Mouse (Mus musculus) granulocyte monocyte progenitor cell, adult 5-6 weeks (primary cell): ENCODE data around the gene Rangap1. TPM values are rescaled to one million over a fixed set of nuclear protein-coding genes. Genes with fewer than 3 reads are reported as not detected.
A peak's percentile ranks its signal among the peaks of the same experiment; 100 is the strongest.

ENCODE experiments used
- ATAC-seq: replicated peaks from 2 replicates; pipeline ENCODE4 v1.8.0; 2016; ENCODE audit warnings: mild to moderate bottlenecking, moderate TSS enrichment, inconsistent platforms; ENCODE audit not compliant: poor library complexity, severe bottlenecking
- total RNA-seq, 2 experiments: library from RNA; stranded (forward) in 1 of 2; stranded (reverse) in 1 of 2; fragments of 200-712, 200-1000 nt in 1 of 2; fragments of >200 nt in 1 of 2; fragmentation: Nextera tagmentation in 1 of 2; gene quantifications; 2 replicates each; pipeline ENCODE4 v1.2.3; 2014 to 2017

The Rangap1 gene
- total RNA-seq, 2 experiments from 2014 or later, result 63.9 to 114 TPM

DNA sequence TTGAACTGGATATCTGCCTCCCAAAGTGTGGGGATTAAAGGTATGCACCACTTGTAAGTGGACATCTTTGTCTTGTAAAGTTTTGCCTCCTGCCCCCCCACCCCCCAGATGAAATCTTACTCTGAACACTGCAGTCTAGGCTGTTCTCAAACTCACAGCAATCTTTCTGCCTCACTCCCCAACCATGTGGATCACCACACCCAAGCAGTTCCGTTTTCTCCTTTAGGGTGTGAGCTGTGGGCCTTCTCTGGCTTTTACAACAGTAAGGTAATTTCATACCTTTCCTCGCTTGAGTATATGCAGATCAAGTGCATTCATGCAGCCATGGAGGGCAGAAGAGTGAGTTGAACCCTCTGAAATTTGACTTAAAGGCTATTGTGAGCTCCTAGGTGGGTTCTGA is 45.2 kb downstream of the Rangap1 start:
- no peak for ATAC-seq

DNA sequence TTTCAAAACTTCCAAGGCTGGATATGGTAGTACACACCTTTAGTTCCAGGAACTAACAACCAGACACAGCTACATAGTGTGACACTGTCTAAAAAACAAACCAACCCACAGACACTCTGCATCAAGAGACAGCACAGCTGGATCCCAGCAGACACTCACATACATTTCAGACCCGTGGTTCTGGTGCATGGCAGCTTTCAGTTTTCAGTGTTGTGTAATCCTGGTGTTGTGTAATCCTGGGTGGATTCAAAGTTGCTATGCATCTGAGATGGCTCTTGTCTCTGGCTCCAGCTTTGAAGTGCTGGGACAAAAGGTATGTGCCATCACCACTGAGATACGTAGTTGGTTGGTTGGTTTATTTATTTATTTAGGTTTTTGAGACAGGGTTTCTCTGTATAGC is 46.8 kb downstream of the Rangap1 start:
- ATAC-seq, result peak; percentile 69

DNA sequence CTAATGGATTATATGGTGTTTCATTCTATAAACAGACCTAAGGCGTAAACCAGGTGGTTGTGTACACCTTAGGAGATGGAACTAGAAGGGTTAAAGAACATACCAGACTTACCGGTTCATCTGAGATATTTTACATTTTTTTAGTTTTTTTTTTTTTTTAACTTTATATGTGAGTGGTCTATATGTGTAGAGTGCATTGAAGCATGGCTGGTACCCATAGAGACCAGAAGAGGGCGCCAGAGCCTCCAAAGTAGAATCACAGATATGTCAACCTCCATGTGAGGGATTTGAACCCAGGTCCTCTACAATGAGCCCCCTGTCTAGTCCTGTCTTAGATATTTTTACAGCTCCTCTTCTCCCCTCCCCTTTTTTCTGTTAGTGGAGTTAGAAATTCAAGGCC is 47.5 kb downstream of the Rangap1 start:
- ATAC-seq, result no peak

DNA sequence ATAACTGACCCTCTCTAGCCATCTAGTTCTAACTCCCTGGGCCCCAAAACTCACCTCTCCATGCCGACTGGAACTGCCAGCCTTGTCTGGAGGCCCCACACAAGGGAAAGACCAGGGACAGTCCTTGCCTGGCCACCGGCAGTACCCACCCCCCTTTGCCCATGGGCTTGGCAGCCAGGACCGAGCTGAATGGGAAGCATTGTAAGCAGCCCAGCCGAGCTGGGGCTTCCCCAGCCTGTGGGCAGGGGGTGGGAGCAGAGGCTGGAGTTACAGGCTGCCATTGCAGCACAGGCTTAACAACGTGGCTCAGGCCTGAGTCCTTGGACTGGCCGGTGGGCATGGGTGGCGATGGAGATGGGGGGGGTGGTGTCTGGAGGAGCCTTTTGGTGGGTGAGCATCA is 48.2 kb downstream of the Rangap1 start, which contains the start of gene Chadl:
TSS of gene Chadl (minus strand) at position 113 of the 400 bp plus-strand sequence.
- no peak for ATAC-seq

DNA sequence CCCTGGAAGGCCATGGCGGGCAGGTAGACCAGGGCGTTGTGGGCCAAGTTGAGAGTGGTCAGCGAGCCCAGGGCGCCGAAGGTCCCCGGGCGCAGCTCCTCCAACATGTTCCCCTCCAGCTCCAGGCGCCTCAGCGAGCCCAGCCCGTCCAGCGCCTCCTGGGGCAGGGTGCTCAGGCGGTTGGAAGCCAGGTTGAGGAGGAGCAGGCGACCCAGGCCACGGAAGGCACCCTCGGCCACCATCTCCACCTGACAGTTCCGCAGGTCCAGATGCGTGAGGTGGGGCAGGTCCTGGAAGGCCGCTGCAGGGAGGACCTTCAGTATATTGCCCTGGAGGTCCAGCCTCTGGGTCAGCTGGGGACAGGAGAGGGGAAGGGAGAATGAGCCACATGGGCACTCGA is 50.4 kb downstream of the Rangap1 start:
- no peak for ATAC-seq

DNA sequence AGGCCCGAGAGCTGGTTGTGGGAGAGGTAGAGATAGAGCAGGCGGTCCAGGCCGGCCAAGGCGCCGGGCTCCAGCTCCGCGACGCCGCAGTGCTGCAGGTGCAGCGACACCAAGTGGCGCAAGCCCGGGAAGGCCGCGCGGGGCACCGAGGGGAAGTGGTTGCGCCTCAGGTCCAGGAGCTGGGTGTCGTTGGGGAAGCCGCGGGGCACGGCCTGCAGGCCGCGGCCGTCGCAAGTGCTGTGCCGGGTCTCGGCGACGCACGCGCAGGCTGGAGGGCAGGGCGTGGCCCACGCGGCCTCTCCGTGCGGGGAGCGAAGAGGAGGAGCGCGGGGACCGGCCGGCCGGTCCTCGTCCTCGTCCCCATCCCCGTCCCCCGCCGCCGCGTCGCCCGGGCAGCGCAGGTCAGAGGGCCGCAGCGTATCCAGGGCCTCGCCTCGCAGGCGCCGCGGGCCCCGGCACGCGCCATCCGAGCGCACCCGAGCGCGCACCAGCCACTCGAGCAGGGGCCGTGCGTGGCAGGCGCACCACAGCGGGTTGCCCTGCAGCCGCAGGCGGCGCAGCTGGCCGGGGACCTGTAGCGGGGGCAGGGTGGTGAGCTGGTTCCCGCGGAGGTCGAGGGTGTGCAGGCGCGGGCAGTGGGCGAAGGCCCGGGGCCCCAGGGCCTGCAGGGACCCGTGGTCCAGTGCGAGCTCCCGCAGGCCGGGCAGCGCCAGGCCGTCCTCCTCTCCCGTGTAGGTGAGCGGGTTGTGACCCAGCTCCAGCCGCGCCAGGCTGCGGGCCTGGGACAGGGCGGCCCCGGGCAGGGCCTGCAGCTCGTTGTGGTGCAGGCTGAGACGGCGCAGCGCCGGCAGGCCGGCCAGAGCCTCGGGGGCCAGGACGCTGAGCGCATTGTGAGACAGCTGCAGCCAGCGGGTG is 51.1 kb downstream of the Rangap1 start:
- ATAC-seq, result peak; percentile 85

DNA sequence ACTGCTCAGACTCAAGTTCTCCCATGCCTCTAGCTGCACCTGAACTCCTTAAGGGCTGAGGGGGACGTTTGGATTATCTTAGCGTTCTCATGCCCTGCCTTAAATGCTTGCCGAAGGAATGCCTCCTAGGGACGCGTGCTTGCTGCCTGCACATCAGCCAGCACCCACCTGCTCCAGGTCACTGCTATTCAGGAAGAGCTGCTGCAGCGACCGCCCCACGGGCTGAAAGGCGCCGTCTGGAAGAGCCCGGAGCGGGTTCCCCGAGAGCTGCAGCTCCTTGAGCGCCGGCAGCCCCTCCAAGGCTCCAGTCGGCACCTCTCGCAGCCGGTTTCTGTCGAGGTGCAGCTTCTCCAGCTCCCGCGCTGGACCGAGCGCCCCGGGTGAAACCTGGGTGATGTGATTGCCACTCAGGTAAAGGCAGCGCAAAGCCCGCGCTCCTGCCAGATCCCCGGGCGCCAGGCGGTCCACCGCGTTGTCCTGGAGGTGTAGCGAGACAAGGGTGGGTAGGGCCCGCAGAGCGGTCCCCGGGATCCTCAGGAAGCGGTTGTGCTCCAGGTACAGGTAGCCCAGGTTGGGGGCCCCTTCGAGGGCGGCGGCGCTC is 51.9 kb downstream of the Rangap1 start:
- peak; percentile 3; the same call in 1 of the 2 replicates for ATAC-seq

DNA sequence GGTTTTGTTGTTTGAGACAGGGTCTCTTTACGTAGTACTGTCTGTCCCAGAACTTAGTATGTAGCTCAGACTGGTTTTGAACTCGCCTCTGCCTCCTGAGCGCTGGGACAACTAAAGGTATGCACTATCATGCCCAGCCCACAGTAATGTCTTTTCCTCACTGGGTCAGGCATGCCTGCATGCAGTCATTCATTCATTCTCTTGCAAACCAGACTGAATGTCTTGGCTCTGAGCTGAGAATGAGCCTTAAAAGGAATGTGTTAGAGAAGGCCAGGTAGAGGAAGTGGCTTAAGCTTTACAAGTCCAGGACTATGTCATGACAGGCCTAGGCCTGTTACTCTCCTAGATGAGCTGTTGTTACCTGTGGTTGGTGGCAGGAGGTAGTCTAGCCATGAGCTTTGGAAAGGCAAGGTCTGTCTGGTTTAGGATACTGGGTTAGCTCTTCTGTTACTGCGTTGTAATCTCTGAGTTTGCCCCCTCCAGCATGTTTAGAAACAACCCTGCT is 65.0 kb downstream of the Rangap1 start:
- no peak for ATAC-seq

DNA sequence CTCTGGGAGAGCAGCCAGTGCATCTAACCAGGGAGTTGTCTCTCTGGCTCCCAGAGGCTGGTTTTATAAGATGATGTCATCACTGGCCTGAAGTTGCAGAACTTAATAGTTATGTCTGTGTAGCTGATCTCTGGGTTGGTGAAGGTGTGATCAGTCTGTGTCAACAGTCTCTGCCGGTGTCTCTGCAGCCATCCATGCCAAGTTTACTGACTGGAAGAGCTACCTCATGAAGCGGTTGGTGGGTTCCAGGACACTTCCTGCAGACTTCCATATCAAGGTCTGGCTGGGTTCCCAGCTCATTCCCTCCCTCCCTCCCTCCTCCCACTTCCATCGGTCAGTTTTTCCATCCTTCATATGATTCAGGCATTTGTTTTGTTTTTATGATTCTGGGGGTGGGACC is 68.7 kb downstream of the Rangap1 start:
- no peak for ATAC-seq

DNA sequence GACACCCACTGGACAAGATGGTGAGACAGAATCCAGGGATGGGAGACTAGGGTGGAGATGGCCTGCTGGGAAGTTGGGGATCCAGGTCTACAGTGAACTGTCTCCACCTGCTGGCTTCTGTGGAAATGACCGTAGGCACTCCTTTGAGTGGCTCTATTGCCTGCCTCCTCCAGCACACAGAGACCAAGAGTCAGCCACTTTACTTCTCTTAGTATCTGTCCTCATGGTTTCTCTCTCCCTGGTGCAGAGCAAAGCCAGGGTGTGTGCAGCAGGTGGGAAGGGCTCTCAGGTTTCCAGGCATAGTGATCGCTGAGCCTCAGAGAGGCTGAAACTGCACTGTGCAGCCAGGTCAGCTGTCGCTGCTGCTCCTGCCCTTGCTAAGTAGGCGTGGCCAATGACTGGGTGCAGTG is 75.1 kb downstream of the Rangap1 start:
- peak; percentile 44 for ATAC-seq

DNA sequence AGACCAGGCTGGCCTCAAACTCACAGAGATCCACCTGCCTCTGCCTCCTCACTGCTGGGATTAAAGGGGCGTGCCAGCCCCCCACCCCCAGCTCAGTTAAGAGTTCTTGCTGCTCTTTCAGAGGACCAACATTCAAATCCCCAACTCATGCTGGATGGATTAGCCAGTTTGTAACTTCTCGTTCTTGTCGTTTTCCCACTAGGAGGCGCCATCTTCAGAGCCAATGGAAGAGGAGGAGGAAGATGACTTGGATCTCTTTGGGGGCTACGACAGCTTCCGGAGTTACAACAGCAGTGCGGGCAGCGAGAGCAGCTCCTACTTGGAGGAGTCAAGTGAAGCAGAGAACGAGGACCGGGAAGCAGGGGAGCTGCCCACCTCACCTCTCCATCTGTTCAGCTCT is 78.4 kb downstream of the Rangap1 start:
- ATAC-seq, result no peak

DNA sequence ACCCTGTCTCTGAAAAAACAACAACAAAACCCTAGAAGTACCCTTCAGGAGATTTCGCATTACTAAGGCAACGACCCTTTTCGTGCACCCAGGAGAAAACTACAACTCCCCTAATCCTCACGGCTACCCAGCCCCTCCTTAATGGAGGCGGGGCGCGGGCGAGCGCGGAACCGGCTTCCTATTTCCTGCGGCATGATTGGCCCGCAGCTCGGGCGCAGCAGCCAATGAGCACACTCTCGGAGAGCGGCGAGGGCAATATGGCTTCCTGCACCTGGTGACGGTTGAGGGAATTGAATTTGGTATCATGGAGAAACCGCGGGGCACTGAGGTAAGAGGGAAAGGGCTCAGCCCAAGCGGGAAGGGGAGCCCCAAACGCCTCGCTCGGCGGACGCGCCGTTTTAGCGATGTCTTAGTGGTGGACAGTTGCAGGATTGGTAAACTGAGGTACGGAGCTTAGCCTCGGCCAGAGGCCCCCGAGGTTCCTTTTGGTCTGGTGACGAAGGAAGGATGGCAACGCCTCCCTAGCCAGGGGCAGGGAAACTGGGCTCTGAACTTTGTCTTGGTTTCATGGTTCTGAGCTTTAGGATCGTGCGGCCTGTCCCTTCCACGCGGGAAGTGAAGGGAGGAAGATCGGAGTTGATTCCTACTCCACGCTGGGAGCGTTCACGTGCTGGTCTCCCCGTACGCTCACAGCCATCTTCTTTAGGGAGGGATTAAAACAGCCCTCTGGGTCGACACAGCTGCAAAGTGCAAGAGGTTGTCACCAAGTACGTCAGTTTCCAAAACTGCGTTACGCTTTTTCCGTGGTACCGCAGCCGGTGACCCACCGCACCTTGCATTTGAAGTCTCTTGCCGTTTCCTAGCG is 81.4 kb downstream of the Rangap1 start, which contains the start of gene L3mbtl2:
TSS of gene L3mbtl2 (plus strand) at position 193 of the 865 bp plus-strand sequence.
- ATAC-seq, result peak; percentile 98

DNA sequence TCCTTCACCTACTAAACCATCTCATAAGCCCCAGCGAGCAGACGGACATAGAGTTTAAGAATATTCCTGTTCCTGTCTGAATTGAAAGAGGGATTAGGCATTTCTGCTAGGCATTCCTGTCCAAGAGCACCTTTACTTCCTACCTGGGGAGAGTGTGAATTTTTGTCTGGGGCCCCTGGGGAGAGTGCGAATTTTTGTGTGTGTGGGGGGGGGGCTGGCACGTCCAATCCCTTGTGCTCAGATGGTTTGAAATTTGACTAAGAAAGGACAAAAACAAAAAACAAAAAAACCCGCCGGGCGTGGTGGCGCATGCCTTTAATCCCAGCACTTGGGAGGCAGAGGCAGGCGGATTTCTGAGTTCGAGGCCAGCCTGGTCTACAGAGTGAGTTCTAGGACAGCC is 82.0 kb downstream of the Rangap1 start:
- ATAC-seq, result no peak

DNA sequence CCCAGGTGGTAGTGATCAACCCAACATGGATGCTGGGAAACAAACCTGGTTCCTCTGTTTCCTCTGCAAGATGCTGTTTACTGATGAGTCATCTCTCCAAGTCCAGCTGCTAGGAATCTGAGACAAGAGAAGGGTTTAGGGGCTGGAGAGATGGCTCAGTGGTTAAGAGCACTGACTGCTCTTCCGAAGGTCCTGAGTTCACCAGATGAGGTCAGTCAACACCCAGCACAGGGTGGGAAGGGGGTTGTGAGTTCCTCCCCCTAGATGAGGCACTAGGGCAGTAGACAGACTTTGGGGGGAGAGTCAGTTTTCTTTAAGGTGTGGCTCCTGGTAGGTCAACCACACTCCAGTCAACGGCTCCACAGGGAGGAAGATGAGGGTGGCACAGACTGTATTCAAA is 83.6 kb downstream of the Rangap1 start:
- ATAC-seq, result no peak

Other genes starting within 250 kb of the Rangap1 start
- 120 and 136 TPM in 2 replicates for gene Ep300, start 160.2 kb downstream of the Rangap1 start, total RNA-seq (2014; fragmentation: Nextera tagmentation)
- gene Ep300, start 160.2 kb downstream of the Rangap1 start, total RNA-seq (2017), result 20.7 and 38.5 TPM in 2 replicates
- gene L3mbtl2, start 81.6 kb downstream of the Rangap1 start, total RNA-seq (2014; fragmentation: Nextera tagmentation), result 33.8 and 41.7 TPM in 2 replicates
- 30.5 TPM in 2 replicates for gene L3mbtl2, start 81.6 kb downstream of the Rangap1 start, total RNA-seq (2017)
- gene Chadl, start 48.2 kb downstream of the Rangap1 start, total RNA-seq (2014; fragmentation: Nextera tagmentation), result not detected in 2 replicates
- 0.43 TPM in 1 of 2 replicates, not detected in the other for gene Chadl, start 48.2 kb downstream of the Rangap1 start, total RNA-seq (2017)
- 20.7 and 31.9 TPM in 2 replicates for gene Zc3h7b, start 473 bp downstream of the Rangap1 start, total RNA-seq (2014; fragmentation: Nextera tagmentation)
- 15.0 and 19.2 TPM in 2 replicates for gene Zc3h7b, start 473 bp downstream of the Rangap1 start, total RNA-seq (2017)
- gene Tef, start 56.9 kb upstream of the Rangap1 start, total RNA-seq (2014; fragmentation: Nextera tagmentation), result 6.6 and 9.4 TPM in 2 replicates
- gene Tef, start 56.9 kb upstream of the Rangap1 start, total RNA-seq (2017), result 6.9 and 10.1 TPM in 2 replicates
- 35.0 and 39.6 TPM in 2 replicates for gene Tob2, start 113.3 kb upstream of the Rangap1 start, total RNA-seq (2014; fragmentation: Nextera tagmentation)
- 14.7 and 19.3 TPM in 2 replicates for gene Tob2, start 113.3 kb upstream of the Rangap1 start, total RNA-seq (2017)
- gene Phf5a, start 126.4 kb upstream of the Rangap1 start, total RNA-seq (2014; fragmentation: Nextera tagmentation), result 101 and 107 TPM in 2 replicates
- gene Phf5a, start 126.4 kb upstream of the Rangap1 start, total RNA-seq (2017), result 79.2 and 148 TPM in 2 replicates
- gene Aco2, start 126.8 kb upstream of the Rangap1 start, total RNA-seq (2014; fragmentation: Nextera tagmentation), result 123 and 126 TPM in 2 replicates
- gene Aco2, start 126.8 kb upstream of the Rangap1 start, total RNA-seq (2017), result 156 and 180 TPM in 2 replicates
- gene Polr3h, start 180.7 kb upstream of the Rangap1 start, total RNA-seq (2014; fragmentation: Nextera tagmentation), result 21.8 and 26.5 TPM in 2 replicates
- 46.6 and 51.2 TPM in 2 replicates for gene Polr3h, start 180.7 kb upstream of the Rangap1 start, total RNA-seq (2017)
- gene Csdc2, start 191.2 kb upstream of the Rangap1 start, total RNA-seq (2014; fragmentation: Nextera tagmentation), result not detected in 2 replicates
- not detected in 2 replicates for gene Csdc2, start 191.2 kb upstream of the Rangap1 start, total RNA-seq (2017)
- gene Pmm1, start 215.4 kb upstream of the Rangap1 start, total RNA-seq (2014; fragmentation: Nextera tagmentation), result 32.6 and 32.7 TPM in 2 replicates
- gene Pmm1, start 215.4 kb upstream of the Rangap1 start, total RNA-seq (2017), result 19.5 and 21.2 TPM in 2 replicates
- gene 1700029P11Rik, start 235.0 kb upstream of the Rangap1 start, total RNA-seq (2014; fragmentation: Nextera tagmentation), result not detected in 2 replicates
- gene 1700029P11Rik, start 235.0 kb upstream of the Rangap1 start, total RNA-seq (2017), result not detected in 2 replicates
- 104 and 120 TPM in 2 replicates for gene Xrcc6, start 242.3 kb upstream of the Rangap1 start, total RNA-seq (2014; fragmentation: Nextera tagmentation)
- gene Xrcc6, start 242.3 kb upstream of the Rangap1 start, total RNA-seq (2017), result 234 and 250 TPM in 2 replicates